Mouse (Mus musculus) heart, embryonic 10.5 days (tissue): ENCODE results near the gene Plekhg2. TPM values are rescaled to one million over a fixed set of nuclear protein-coding genes. Genes with fewer than 3 reads are reported as not detected.

ENCODE experiments used
- polyA plus RNA-seq: library from polyadenylated mRNA; unstranded; fragments of >200 nt; fragmentation: Nextera tagmentation; extraction: Ambion mirVana; gene quantifications from 2 replicates; pipeline ENCODE4 v1.2.1, GENCODE M21; 2016

Gene Plekhg2
- polyA plus RNA-seq, 1 experiment from 2014 or later = 75.1 TPM

Other genes starting within 250 kb of the Plekhg2 start
- 0.05 and 0.06 TPM in 2 replicates for gene 9530053A07Rik, start 243.1 kb downstream of the Plekhg2 start, polyA plus RNA-seq
- gene Fbl, start 202.9 kb downstream of the Plekhg2 start, polyA plus RNA-seq = 101 and 140 TPM in 2 replicates
- gene Dyrk1b, start 193.1 kb downstream of the Plekhg2 start, polyA plus RNA-seq = 9.9 and 10.4 TPM in 2 replicates
- gene Eid2, start 104.7 kb downstream of the Plekhg2 start, polyA plus RNA-seq = 0.90 and 1.4 TPM in 2 replicates
- 5.6 and 7.1 TPM in 2 replicates for gene Eid2b, start 94.9 kb downstream of the Plekhg2 start, polyA plus RNA-seq
- gene Selenov, start 81.4 kb downstream of the Plekhg2 start, polyA plus RNA-seq = not detected in 2 replicates
- 0.18 and 0.68 TPM in 2 replicates for gene Dll3, start 70.4 kb downstream of the Plekhg2 start, polyA plus RNA-seq
- gene Timm50, start 60.5 kb downstream of the Plekhg2 start, polyA plus RNA-seq = 171 and 189 TPM in 2 replicates
- gene Supt5, start 33.9 kb downstream of the Plekhg2 start, polyA plus RNA-seq = 88.5 and 90.7 TPM in 2 replicates
- gene Rps16, start 21.9 kb downstream of the Plekhg2 start, polyA plus RNA-seq = 726 and 844 TPM in 2 replicates
- gene Zfp36, start 7.7 kb upstream of the Plekhg2 start, polyA plus RNA-seq = 13.7 and 15.1 TPM in 2 replicates
- 58.8 and 62.0 TPM in 2 replicates for gene Med29, start 20.1 kb upstream of the Plekhg2 start, polyA plus RNA-seq
- gene Paf1, start 20.4 kb upstream of the Plekhg2 start, polyA plus RNA-seq = 79.8 and 81.3 TPM in 2 replicates
- 7.5 and 8.7 TPM in 2 replicates for gene Gmfg, start 64.8 kb upstream of the Plekhg2 start, polyA plus RNA-seq
- gene Lrfn1, start 79.4 kb upstream of the Plekhg2 start, polyA plus RNA-seq = 1.5 and 1.9 TPM in 2 replicates
- gene Ifnl2, start 137.9 kb upstream of the Plekhg2 start, polyA plus RNA-seq = not detected in 2 replicates
- gene Ifnl3, start 150.2 kb upstream of the Plekhg2 start, polyA plus RNA-seq = not detected in 2 replicates
- not detected in 2 replicates for gene Sycn, start 168.3 kb upstream of the Plekhg2 start, polyA plus RNA-seq
- not detected in 2 replicates for gene Nccrp1, start 174.7 kb upstream of the Plekhg2 start, polyA plus RNA-seq
- gene Samd4b, start 225.5 kb upstream of the Plekhg2 start, polyA plus RNA-seq = 24.5 and 29.7 TPM in 2 replicates
- gene Pak4, start 225.6 kb upstream of the Plekhg2 start, polyA plus RNA-seq = 47.2 and 53.0 TPM in 2 replicates